Mouse (Mus musculus) frontal cortex, adult 2 months (tissue): ENCODE data around the gene Sgsm1. TPM values are rescaled to one million over a fixed set of nuclear protein-coding genes. Genes with fewer than 3 reads are reported as not detected.

Experiments
- DNase-seq, 2 experiments: peaks; one replicate each; pipeline ENCODE4 v3.0.0; 2022; ENCODE audit warnings: low spot score in 1 of 2; ENCODE audit errors: extremely low spot score in 1 of 2
- polyA plus RNA-seq: library from polyadenylated mRNA; depleted of rRNA; stranded (reverse); fragments of >200 nt; gene quantifications from 2 replicates; pipeline ENCODE4 v1.2.3, GENCODE M21; 2012; rRNA removed

Sgsm1 gene
- polyA plus RNA-seq, 1 experiment = 69.8 TPM

DNA sequence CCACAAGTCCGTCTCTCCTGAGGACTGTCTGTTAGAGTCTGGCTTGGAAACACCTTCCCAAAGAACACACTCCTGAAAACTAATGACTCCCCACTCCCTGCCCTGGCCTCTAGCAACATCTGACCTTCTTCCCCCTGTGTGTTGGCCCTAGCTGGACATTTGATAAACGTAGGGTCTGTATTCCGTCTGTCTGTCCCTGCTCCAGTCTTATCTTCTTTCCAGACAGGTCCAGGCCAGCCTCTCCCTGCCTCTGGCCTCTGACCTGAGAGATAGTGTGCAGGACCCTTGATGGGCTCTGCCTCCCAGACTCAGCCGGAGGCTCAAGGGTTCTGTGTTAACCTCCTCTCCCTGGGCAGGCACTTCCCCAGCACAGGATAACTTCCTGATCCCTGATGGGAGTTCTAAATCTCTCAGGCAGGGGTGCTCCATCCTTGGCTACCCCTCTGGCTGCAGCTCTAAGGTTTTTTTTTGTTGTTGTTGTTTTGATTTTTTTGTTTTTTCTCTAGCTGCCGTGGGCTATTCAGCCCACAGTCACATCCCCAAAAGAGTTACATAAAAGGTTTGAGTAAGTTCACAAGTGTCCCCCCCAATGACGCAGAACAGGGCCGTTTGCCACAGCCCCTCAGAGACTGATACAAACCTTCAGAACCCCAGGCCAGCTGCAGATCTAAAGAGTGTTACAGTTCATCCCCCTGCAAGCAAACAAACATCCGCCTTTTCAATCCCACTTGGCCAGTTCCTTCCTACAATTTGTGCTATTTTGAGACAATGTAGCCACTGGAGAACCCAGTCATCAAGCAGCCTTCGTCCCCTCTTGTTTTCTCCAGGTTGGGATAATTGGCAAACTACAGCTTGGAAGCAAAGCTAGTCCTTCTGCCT is 113.4 kb downstream of the Sgsm1 start:
- no peak for DNase-seq

DNA sequence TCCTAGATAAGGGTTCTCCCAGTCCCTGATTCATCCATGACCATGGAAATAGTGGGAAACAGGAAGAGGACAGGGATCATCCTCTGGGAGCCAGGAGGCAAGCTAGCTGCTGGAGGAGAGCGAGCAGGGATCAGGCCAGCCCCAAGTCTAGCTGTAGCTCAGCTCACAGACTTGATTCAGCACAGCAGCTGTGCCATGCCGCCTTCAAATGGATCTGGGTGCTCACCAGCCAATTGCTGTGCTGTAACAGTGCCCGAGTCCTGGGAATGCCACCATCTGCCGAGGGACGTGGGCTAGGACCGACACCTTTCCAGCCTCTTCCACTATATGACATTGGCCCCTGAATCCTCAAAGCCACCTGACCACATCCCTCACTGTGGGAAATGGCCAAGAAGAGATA is 114.7 kb downstream of the Sgsm1 start:
- DNase-seq = peak; percentile 40 to 57

DNA sequence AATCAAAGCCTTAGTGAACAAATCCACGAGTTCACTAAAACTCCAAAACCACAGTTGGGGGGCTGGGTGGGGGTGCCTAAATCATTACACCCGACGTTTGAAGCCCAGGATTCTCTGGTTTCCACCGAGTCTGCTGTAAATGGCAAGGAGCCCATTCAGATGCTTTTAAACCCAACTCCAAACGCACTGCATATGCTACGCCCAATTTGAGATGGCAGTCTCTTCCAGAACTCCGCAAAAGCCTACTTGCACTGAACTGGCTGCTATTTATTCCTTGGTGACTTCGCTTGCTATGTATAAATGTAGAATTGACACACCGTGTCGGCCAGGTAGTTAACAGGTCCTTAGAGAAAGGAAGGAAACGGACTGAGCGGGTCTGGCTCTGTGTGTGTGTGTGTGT is 115.1 kb downstream of the Sgsm1 start:
- peak in 1 of 2 experiments; percentile 60 for DNase-seq

DNA sequence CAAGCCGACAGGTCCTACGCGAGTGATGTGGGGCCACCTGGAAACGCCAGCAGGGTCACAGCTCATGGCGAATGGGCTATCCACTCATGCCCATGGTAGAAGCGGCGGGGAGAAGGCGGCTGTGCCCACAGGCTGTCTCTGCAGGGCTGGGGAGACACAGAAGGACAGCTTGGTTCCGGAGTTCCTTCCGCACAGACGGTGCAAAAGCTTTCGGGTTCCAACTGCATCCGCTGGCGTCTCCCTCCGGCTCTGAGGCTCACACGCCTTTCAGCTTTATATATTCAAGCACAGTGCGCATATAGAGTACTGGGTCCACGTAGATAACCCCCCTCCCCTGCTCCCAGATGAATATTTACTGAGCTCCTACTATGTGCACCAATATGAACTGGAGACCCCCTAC is 116.8 kb downstream of the Sgsm1 start:
- DNase-seq = peak in 1 of 2 experiments; percentile 57

Other genes with a start within 250 kb of the Sgsm1 start
- not detected in 2 replicates for gene Crybb2, start 240.7 kb downstream of the Sgsm1 start, polyA plus RNA-seq
- gene Crybb3, start 229.2 kb downstream of the Sgsm1 start, polyA plus RNA-seq = 3.2 and 6.0 TPM in 2 replicates
- gene 2900026A02Rik, start 89.5 kb downstream of the Sgsm1 start, polyA plus RNA-seq = 17.8 and 18.7 TPM in 2 replicates
- 0.04 TPM in 1 of 2 replicates, not detected in the other for gene Tmem211, start 83.9 kb downstream of the Sgsm1 start, polyA plus RNA-seq
- gene Aym1, start 46.5 kb upstream of the Sgsm1 start, polyA plus RNA-seq = not detected in 2 replicates
- gene Wscd2, start 179.5 kb upstream of the Sgsm1 start, polyA plus RNA-seq = 26.6 and 33.3 TPM in 2 replicates